Mouse (Mus musculus) adrenal gland, postnatal 4 days (tissue): ENCODE data around the gene Cpsf3. TPM values are rescaled to one million over a fixed set of nuclear protein-coding genes. Genes with fewer than 3 reads are reported as not detected.

ENCODE experiments used
- DNase-seq, 2 experiments: peaks; one replicate each; pipeline ENCODE4 v3.0.0; 2021 to 2022; ENCODE audit warnings: low spot score in 2 of 2, mixed read lengths in 2 of 2
- long read RNA-seq, 2 experiments: library from polyadenylated mRNA; stranded (forward); transcript quantifications; one replicate each; pipeline ENCODE4 v2.0.0; 2021
- total RNA-seq, 2 experiments: library from RNA; stranded (reverse); gene quantifications; 2 replicates each; pipeline ENCODE4 v1.2.3; 2021

Gene Cpsf3
- total RNA-seq = 10 to 100 TPM; 84.3 to 88.2 TPM
- long read RNA-seq, experiment 1, transcript Cpsf3-201 (18 exons, 2,499 nt) = major isoform, 80 of 100 reads
- long read RNA-seq, experiment 1, partial matches to known transcripts = 10 of 100 reads
- long read RNA-seq, experiment 1, other reads (novel, unspliced or antisense) = 7 of 100 reads
- long read RNA-seq, experiment 2, transcript Cpsf3-201 (18 exons, 2,499 nt) = major isoform, 117 of 149 reads
- long read RNA-seq, experiment 2, partial matches to known transcripts = 18 of 149 reads
- long read RNA-seq, experiment 2, other reads (novel, unspliced or antisense) = 14 of 149 reads

GRCm38 (mm10) chr12:21284761-21285441 is at the start of gene Cpsf3:
TSS of gene Cpsf3 (plus strand) at chr12:21285391.
- no peak for DNase-seq

GRCm38 (mm10) chr12:21241965-21242364 is 43.2 kb upstream of the Cpsf3 start:
- DNase-seq = no peak

GRCm38 (mm10) chr12:21244375-21244960 is 40.7 kb upstream of the Cpsf3 start:
- no peak for DNase-seq

GRCm38 (mm10) chr12:21247711-21248392 is 37.3 kb upstream of the Cpsf3 start:
- DNase-seq = no peak

- no peak for DNase-seq
Observed at GRCm38 (mm10) chr12:21260494-21261256, 24.5 kb upstream of the Cpsf3 start.

- DNase-seq = no peak
Observed at GRCm38 (mm10) chr12:21261521-21261920, 23.7 kb upstream of the Cpsf3 start.

- no peak for DNase-seq
Observed at GRCm38 (mm10) chr12:21263256-21263655, 21.9 kb upstream of the Cpsf3 start.

- no peak for DNase-seq
Observed at GRCm38 (mm10) chr12:21264241-21264640, 20.9 kb upstream of the Cpsf3 start.

- DNase-seq = no peak
Observed at GRCm38 (mm10) chr12:21264970-21265369, 20.2 kb upstream of the Cpsf3 start.

GRCm38 (mm10) chr12:21265501-21265900 is 19.7 kb upstream of the Cpsf3 start:
- no peak for DNase-seq

- peak in 1 of 2 experiments; percentile 31 for DNase-seq
Observed at GRCm38 (mm10) chr12:21265946-21266783, 19.0 kb upstream of the Cpsf3 start.

GRCm38 (mm10) chr12:21266784-21267098 is 18.4 kb upstream of the Cpsf3 start:
- no peak for DNase-seq

GRCm38 (mm10) chr12:21268083-21268616 is 17.0 kb upstream of the Cpsf3 start:
- no peak for DNase-seq

GRCm38 (mm10) chr12:21274446-21274845 is 10.7 kb upstream of the Cpsf3 start:
- DNase-seq = no peak

- no peak for DNase-seq
Observed at GRCm38 (mm10) chr12:21277352-21277864, 7.8 kb upstream of the Cpsf3 start.

GRCm38 (mm10) chr12:21285508-21286242 is 484 bp downstream of the Cpsf3 start:
- DNase-seq = peak in 1 of 2 experiments; percentile 96

GRCm38 (mm10) chr12:21286243-21286622 is 1.0 kb downstream of the Cpsf3 start, which contains the start of gene Itgb1bp1:
TSS of gene Itgb1bp1 (minus strand) at chr12:21286284.
- DNase-seq = peak in 1 of 2 experiments; percentile 96

- no peak for DNase-seq
Observed at GRCm38 (mm10) chr12:21286712-21287650, 1.8 kb downstream of the Cpsf3 start.
